Mouse (Mus musculus) C2C12 (cell line): ENCODE measurements around the gene Angpt4. TPM values are rescaled to one million over a fixed set of nuclear protein-coding genes. Genes with fewer than 3 reads are reported as not detected.
A peak's percentile ranks its signal among the peaks of the same experiment; 100 is the strongest.

Source experiments
- H3K27me3 ChIP-seq: one replicate; pipeline ENCODE4 v1.6.1; 2011; ENCODE audit not compliant: control insufficient read depth, insufficient read depth, insufficient read length
- H3K36me3 ChIP-seq: one replicate; pipeline ENCODE4 v1.6.1; 2011; ENCODE audit not compliant: control insufficient read depth, insufficient read depth
- H3K4me3 ChIP-seq: one replicate; pipeline ENCODE4 v1.5.1; 2011; ENCODE audit warnings: mild to moderate bottlenecking, control low read depth; ENCODE audit not compliant: poor library complexity, insufficient read depth, severe bottlenecking
- H3K79me2 ChIP-seq: one replicate; pipeline ENCODE4 v1.6.1; 2011; ENCODE audit not compliant: control insufficient read depth, insufficient read depth
- H3K79me3 ChIP-seq: one replicate; pipeline ENCODE4 v1.6.1; 2011; ENCODE audit warnings: low read depth, control low read depth
- H3ac ChIP-seq: one replicate; pipeline ENCODE3; 2011; ENCODE audit warnings: low read depth; ENCODE audit not compliant: control insufficient read depth, insufficient read length
- CEBPB ChIP-seq: IDR thresholded peaks from one replicate; pipeline ENCODE4 v1.6.1; 2011; ENCODE audit warnings: low read depth, mild to moderate bottlenecking, control low read depth, moderate library complexity
- CTCF ChIP-seq: IDR thresholded peaks from one replicate; pipeline ENCODE4 v1.5.1; 2011; ENCODE audit not compliant: control insufficient read depth, insufficient read depth, insufficient read length
- FOSL1 ChIP-seq: IDR thresholded peaks from one replicate; pipeline ENCODE4 v1.8.0; 2011; ENCODE audit warnings: mild to moderate bottlenecking, low read length; ENCODE audit not compliant: poor library complexity, insufficient read depth, severe bottlenecking
- MAX ChIP-seq: IDR thresholded peaks from one replicate; pipeline ENCODE4 v1.6.1; 2011; ENCODE audit warnings: mild to moderate bottlenecking, control low read depth
- MYOD1 ChIP-seq: IDR thresholded peaks from one replicate; pipeline ENCODE4 v1.6.1; 2011; ENCODE audit warnings: low read depth; ENCODE audit not compliant: control insufficient read depth, insufficient read length
- MYOG ChIP-seq: IDR thresholded peaks from one replicate; pipeline ENCODE4 v1.6.1; 2011; ENCODE audit not compliant: control insufficient read depth, insufficient read length; ENCODE audit errors: extremely low read depth
- USF1 ChIP-seq: IDR thresholded peaks from one replicate; pipeline ENCODE4 v1.6.1; 2011; ENCODE audit warnings: low read depth, mild to moderate bottlenecking, control low read depth, moderate library complexity
- polyA plus RNA-seq: library from polyadenylated mRNA; unstranded; fragments of >200 nt; fragmentation: generic; extraction: Trizol; gene quantifications from one replicate; pipeline ENCODE4 v1.2.1, GENCODE M21; 2012; ENCODE audit warnings: missing spikeins

The Angpt4 gene
- polyA plus RNA-seq, 1 experiment: 0.06 TPM

GRCm38 (mm10) chr2:151984019-151984418 lies 73.0 kb downstream of the Angpt4 start:
- H3ac ChIP-seq: no peak overlapping the region
- no peak overlapping the region for H3K4me3 ChIP-seq
- H3K79me2 ChIP-seq: peaks cover 11% of the 10 kb centered on the region
- no peaks in the 10 kb centered on the region for H3K36me3 ChIP-seq
- H3K27me3 ChIP-seq: no peaks in the 10 kb centered on the region
- H3K79me3 ChIP-seq: peaks cover 8% of the 10 kb centered on the region
- TF ChIP-seq MYOG (no peak), MAX (peak; percentile 24)

GRCm38 (mm10) chr2:151985426-151986172 lies 74.6 kb downstream of the Angpt4 start:
- Histone ChIP-seq H3K36me3 (no peaks in the 10 kb centered on the region), H3K79me2 (no peaks in the 10 kb centered on the region), H3ac (no peak overlapping the region), H3K27me3 (no peaks in the 10 kb centered on the region), H3K79me3 (no peaks in the 10 kb centered on the region), H3K4me3 (no peak overlapping the region)
- TF ChIP-seq FOSL1 (no peak), MYOD1 (no peak), MYOG (no peak), USF1 (no peak), CTCF (no peak), MAX (no peak), CEBPB (no peak)

GRCm38 (mm10) chr2:151986958-151987357 lies 75.9 kb downstream of the Angpt4 start:
- TF ChIP-seq MYOD1: no peak
- no peak for TF ChIP-seq USF1
- TF ChIP-seq CTCF: no peak
- TF ChIP-seq MYOG: no peak
- H3ac ChIP-seq: no peak overlapping the region

GRCm38 (mm10) chr2:151988978-151989377 lies 78.0 kb downstream of the Angpt4 start:
- Histone ChIP-seq H3K36me3 (no peaks in the 10 kb centered on the region), H3K79me2 (no peaks in the 10 kb centered on the region), H3K4me3 (no peak overlapping the region), H3K27me3 (no peaks in the 10 kb centered on the region), H3K79me3 (no peaks in the 10 kb centered on the region), H3ac (no peak overlapping the region)
- TF ChIP-seq CTCF: no peak
- no peak for TF ChIP-seq FOSL1
- no peak for TF ChIP-seq MYOG
- no peak for TF ChIP-seq USF1

More at GRCm38 (mm10) chr2:151986958-151987357, 75.9 kb downstream of the Angpt4 start:
- no peaks in the 10 kb centered on the region for H3K27me3 ChIP-seq
- no peaks in the 10 kb centered on the region for H3K36me3 ChIP-seq
- H3K79me3 ChIP-seq: no peaks in the 10 kb centered on the region
- no peak overlapping the region for H3K4me3 ChIP-seq
- no peaks in the 10 kb centered on the region for H3K79me2 ChIP-seq

- no peaks in the 10 kb centered on the region for H3K27me3 ChIP-seq
- TF ChIP-seq USF1 (no peak), MYOD1 (no peak), FOSL1 (no peak), MYOG (no peak), CTCF (no peak), CEBPB (no peak)
- H3K4me3 ChIP-seq: no peak overlapping the region
- H3K79me2 ChIP-seq: no peaks in the 10 kb centered on the region
- H3K36me3 ChIP-seq: no peaks in the 10 kb centered on the region
- no peak overlapping the region for H3ac ChIP-seq
- H3K79me3 ChIP-seq: no peaks in the 10 kb centered on the region
Measured at GRCm38 (mm10) chr2:151990985-151991394, 80.0 kb downstream of the Angpt4 start.

GRCm38 (mm10) chr2:151991446-151991845 lies 80.4 kb downstream of the Angpt4 start:
- no peak overlapping the region for H3K4me3 ChIP-seq
- H3K36me3 ChIP-seq: no peaks in the 10 kb centered on the region
- H3K79me3 ChIP-seq: no peaks in the 10 kb centered on the region
- H3ac ChIP-seq: no peak overlapping the region
- TF ChIP-seq CEBPB (no peak), USF1 (no peak), FOSL1 (no peak), MYOD1 (no peak), CTCF (no peak), MYOG (no peak)
- H3K79me2 ChIP-seq: no peaks in the 10 kb centered on the region
- no peaks in the 10 kb centered on the region for H3K27me3 ChIP-seq
